In genomic region chr11:29547752-29548503, GRCm38 (mm10) we compare ENCODE assay signal across 8 mouse cellular contexts. TPM values are rescaled to one million over a fixed set of nuclear protein-coding genes. Genes with fewer than 3 reads are reported as not detected.
DNase-seq lines count a peak whose midpoint lies in the region; ATAC-seq and TF ChIP-seq lines count a peak whose summit lies in the region.

Clhc1 (plus strand) TSS chr11:29547950.
Rps27a (minus strand) TSS chr11:29548109.

- peaks cover 33% of the 10 kb centered on the region for H3K36me3 ChIP-seq in embryonic facial prominence, embryonic 13.5 days
- peaks cover 6% of the 10 kb centered on the region; the same call in 1 of the 2 replicates for H3K36me3 ChIP-seq in kidney, adult 2 months (ENCODE audit: control insufficient read depth, insufficient read depth, low read length)
- peaks cover 37% of the 10 kb centered on the region for H3K36me3 ChIP-seq in limb, embryonic 12.5 days
- peaks cover 19% of the 10 kb centered on the region for H3K36me3 ChIP-seq in midbrain, embryonic 15.5 days (replicated peaks)
- peaks cover 14% of the 10 kb centered on the region for H3K36me3 ChIP-seq in spleen, adult 2 months (ENCODE audit: control insufficient read depth, insufficient read depth, low read length)

- TF ChIP-seq POLR2A in kidney, adult 2 months (IDR thresholded peaks at IDR 0.05; ENCODE audit: low read depth, low read length) = peak; percentile 76
- TF ChIP-seq POLR2A in spleen, adult 2 months (IDR thresholded peaks at IDR 0.05; ENCODE audit: low read depth, low read length) = peak; percentile 90

- TF ChIP-seq CTCF in kidney, adult 2 months (conservative IDR thresholded peaks at IDR 0.05; ENCODE audit: insufficient read depth, insufficient read length, low read depth, low read length) = no peak
- TF ChIP-seq CTCF in spleen, adult 2 months (IDR thresholded peaks at IDR 0.05; ENCODE audit: extremely low read depth, insufficient read depth, insufficient read length, insufficient replicate concordance) = no peak

- peak within 1 kb of the TSS; percentile 63 for H3K4me3 ChIP-seq in embryonic facial prominence, embryonic 13.5 days
- peak within 1 kb of the TSS; percentile 86 for H3K4me3 ChIP-seq in kidney, adult 2 months (ENCODE audit: insufficient read depth, low read depth, low read length)
- peak within 1 kb of the TSS; percentile 71 for H3K4me3 ChIP-seq in limb, embryonic 12.5 days (replicated peaks)
- peak within 1 kb of the TSS; percentile 90 for H3K4me3 ChIP-seq in midbrain, embryonic 15.5 days
- peak within 1 kb of the TSS; percentile 83 for H3K4me3 ChIP-seq in spleen, adult 2 months (ENCODE audit: extremely low read depth, insufficient read depth, insufficient read length)

- peak; percentile 98 for ATAC-seq in embryonic facial prominence, embryonic 13.5 days (ENCODE audit: insufficient number of reproducible peaks, insufficient read depth, low FRiP score, low TSS enrichment, low read depth)
- ATAC-seq in limb, embryonic 12.5 days (ENCODE audit: insufficient number of reproducible peaks, insufficient read depth, low FRiP score, low TSS enrichment, low read depth) = peak; percentile 97
- ATAC-seq in midbrain, embryonic 15.5 days (replicated peaks) = peak; percentile 98

- DNase-seq in 3134 (ENCODE audit: extremely low read depth, insufficient read length, low spot score) = peak; percentile 90
- DNase-seq in adrenal gland, postnatal 36 days = peak; percentile 95 to 98
- peak; percentile 94 to 98 for DNase-seq in heart, adult 18-20 months
- peak; percentile 95 for DNase-seq in kidney, adult 2 months
- DNase-seq in spleen, adult 2 months (ENCODE audit: low read depth in 1 of 2, low spot score in 2 of 2) = peak; percentile 88 to 92

- H3K27me3 ChIP-seq in embryonic facial prominence, embryonic 13.5 days = no peaks in the 10 kb centered on the region
- H3K27me3 ChIP-seq in kidney, adult 2 months (replicated peaks; ENCODE audit: control insufficient read depth, insufficient read depth, low read length) = no peaks in the 10 kb centered on the region
- no peaks in the 10 kb centered on the region for H3K27me3 ChIP-seq in limb, embryonic 12.5 days
- no peaks in the 10 kb centered on the region for H3K27me3 ChIP-seq in midbrain, embryonic 15.5 days (replicated peaks)
- H3K27me3 ChIP-seq in spleen, adult 2 months (ENCODE audit: control insufficient read depth, insufficient read depth, low read length) = no peaks in the 10 kb centered on the region

- H3K9me3 ChIP-seq in embryonic facial prominence, embryonic 13.5 days = no peaks in the 10 kb centered on the region
- H3K9me3 ChIP-seq in limb, embryonic 12.5 days = no peaks in the 10 kb centered on the region
- no peaks in the 10 kb centered on the region for H3K9me3 ChIP-seq in midbrain, embryonic 15.5 days

- H3K4me2 ChIP-seq in embryonic facial prominence, embryonic 13.5 days = peak within 1 kb of the TSS; percentile 70
- peak within 1 kb of the TSS; percentile 69 for H3K4me2 ChIP-seq in limb, embryonic 12.5 days
- H3K4me2 ChIP-seq in midbrain, embryonic 15.5 days = peak within 1 kb of the TSS; percentile 61

- peaks cover 10% of the 10 kb centered on the region for H3K4me1 ChIP-seq in embryonic facial prominence, embryonic 13.5 days
- peaks cover 4% of the 10 kb centered on the region; the same call in 1 of the 2 replicates for H3K4me1 ChIP-seq in kidney, adult 2 months (ENCODE audit: control insufficient read depth, insufficient read depth, low read length)
- peaks cover 12% of the 10 kb centered on the region for H3K4me1 ChIP-seq in limb, embryonic 12.5 days (replicated peaks)
- peaks cover 15% of the 10 kb centered on the region for H3K4me1 ChIP-seq in midbrain, embryonic 15.5 days
- peaks cover 2% of the 10 kb centered on the region; the same call in 1 of the 2 replicates for H3K4me1 ChIP-seq in spleen, adult 2 months (ENCODE audit: control insufficient read depth, insufficient read depth, insufficient read length)

- H3K9ac ChIP-seq in embryonic facial prominence, embryonic 13.5 days = peak within 1 kb of the TSS; percentile 95
- peak within 1 kb of the TSS; percentile 91 for H3K9ac ChIP-seq in limb, embryonic 12.5 days (replicated peaks)
- peak within 1 kb of the TSS; percentile 90 for H3K9ac ChIP-seq in midbrain, embryonic 15.5 days

- H3K27ac ChIP-seq in embryonic facial prominence, embryonic 13.5 days = peak within 1 kb of the TSS; percentile 87
- H3K27ac ChIP-seq in kidney, adult 2 months (ENCODE audit: insufficient read depth, low read depth, low read length) = peak within 1 kb of the TSS; percentile 98
- peak within 1 kb of the TSS; percentile 85 for H3K27ac ChIP-seq in limb, embryonic 12.5 days
- H3K27ac ChIP-seq in midbrain, embryonic 15.5 days = peak within 1 kb of the TSS; percentile 94
- H3K27ac ChIP-seq in spleen, adult 2 months (ENCODE audit: insufficient read depth, low read length) = peak within 1 kb of the TSS; percentile 92

- WGBS in embryonic facial prominence, embryonic 13.5 days = under 1% methylated on average over 46 of the region's 46 CpGs
- WGBS in kidney, adult 2 months = under 1% methylated on average over 46 of the region's 46 CpGs
- under 1% methylated on average over 46 of the region's 46 CpGs for WGBS in limb, embryonic 12.5 days
- WGBS in midbrain, embryonic 15.5 days = under 1% methylated on average over 46 of the region's 46 CpGs
- under 1% methylated on average over 46 of the region's 46 CpGs for WGBS in spleen, adult 2 months

RNA-seq across cellular contexts. Expression of gene Clhc1, which starts in this region (rescaled TPM):
- total RNA-seq in adrenal gland, postnatal 36 days (2021) = under 1 TPM; 0.46 to 0.50 TPM
- 0.17 and 0.25 TPM in 2 replicates for polyA plus RNA-seq in embryonic facial prominence, embryonic 13.5 days (2015; fragmentation: Nextera tagmentation; extraction: Ambion mirVana)
- not detected for total RNA-seq in heart, adult 18-20 months (2021)
- polyA plus RNA-seq in kidney, adult 2 months (2012; rRNA removed) = 0.22 TPM in 1 of 2 replicates, not detected in the other
- polyA plus RNA-seq in limb, embryonic 12.5 days (2016; fragmentation: Nextera tagmentation; extraction: Ambion mirVana) = 0.13 and 0.31 TPM in 2 replicates
- 0.19 TPM in 1 of 2 replicates, not detected in the other for polyA plus RNA-seq in midbrain, embryonic 15.5 days (2015; fragmentation: Nextera tagmentation; extraction: Ambion mirVana)
- polyA plus RNA-seq in spleen, adult 2 months (2012; rRNA removed) = not detected in 2 replicates

RNA-seq across cellular contexts. Expression of gene Rps27a, which starts in this region (rescaled TPM):
- total RNA-seq in adrenal gland, postnatal 36 days (2021) = 100 to 1,000 TPM; 847 to 932 TPM
- polyA plus RNA-seq in embryonic facial prominence, embryonic 13.5 days (2015; fragmentation: Nextera tagmentation; extraction: Ambion mirVana) = 1,188 and 1,339 TPM in 2 replicates
- total RNA-seq in heart, adult 18-20 months (2021) = 100 to 1,000 TPM; 497 to 519 TPM
- 104 and 156 TPM in 2 replicates for polyA plus RNA-seq in kidney, adult 2 months (2012; rRNA removed)
- 1,191 and 1,223 TPM in 2 replicates for polyA plus RNA-seq in limb, embryonic 12.5 days (2016; fragmentation: Nextera tagmentation; extraction: Ambion mirVana)
- 452 and 494 TPM in 2 replicates for polyA plus RNA-seq in midbrain, embryonic 15.5 days (2015; fragmentation: Nextera tagmentation; extraction: Ambion mirVana)
- polyA plus RNA-seq in spleen, adult 2 months (2012; rRNA removed) = 89.4 and 94.7 TPM in 2 replicates

Comparison
In these comparisons a context has a peak if more than half of its experiments do, and no peak if none do; other contexts are left out.
1. Peak in every context shown above with its lines: DNase-seq, ATAC-seq, H3K4me3 ChIP-seq and H3K27ac ChIP-seq.